ENCODE assay signal across 31 mouse cellular contexts in genomic region chrX:66524891-66525290, GRCm38 (mm10).
"Had no signal": no experiment of that assay in that cellular context is flagged by ENCODE, and none has a peak within 500 bp of the region (broad histone marks: within the 10 kb centered on the region; RNA-seq: fewer than 3 reads in every experiment).

No protein-coding gene starts in this region.

- H3K4me1 ChIP-seq: limb, embryonic 10.5 days; limb, embryonic 12.5 days; limb, embryonic 13.5 days; limb, embryonic 15.5 days; liver, embryonic 12.5 days; liver, embryonic 13.5 days; liver, embryonic 15.5 days; lung, embryonic 15.5 days; megakaryocyte, embryonic 14.5 days; midbrain, embryonic 10.5 days; midbrain, embryonic 12.5 days; midbrain, embryonic 13.5 days; midbrain, embryonic 15.5 days had no signal

- DNase-seq: left cerebral cortex, postnatal 4 days; liver; liver, embryonic 13.5 days; liver, postnatal 0 days; lung, adult 18-20 months; lung, adult 2 months; lung, embryonic 14.5 days; lung, postnatal 10 days; lung, postnatal 14 days; lung, postnatal 36 days; lung, postnatal 4 days; midbrain, embryonic 14.5 days had no signal

- H3K9me3 ChIP-seq: limb, embryonic 10.5 days; limb, embryonic 12.5 days; limb, embryonic 13.5 days; limb, embryonic 15.5 days; liver, embryonic 12.5 days; liver, embryonic 13.5 days; liver, embryonic 15.5 days; lung, embryonic 15.5 days; megakaryocyte, embryonic 14.5 days; midbrain, embryonic 10.5 days; midbrain, embryonic 12.5 days; midbrain, embryonic 13.5 days; midbrain, embryonic 15.5 days had no signal

- H3K27ac ChIP-seq: limb, embryonic 10.5 days; limb, embryonic 12.5 days; limb, embryonic 13.5 days; limb, embryonic 15.5 days; liver, embryonic 12.5 days; liver, embryonic 13.5 days; liver, embryonic 14.5 days; liver, embryonic 15.5 days; lung, embryonic 15.5 days; macrophage; midbrain, embryonic 10.5 days; midbrain, embryonic 12.5 days; midbrain, embryonic 13.5 days; midbrain, embryonic 15.5 days had no signal

- H3K4me3 ChIP-seq: limb, embryonic 10.5 days; limb, embryonic 12.5 days; limb, embryonic 13.5 days; limb, embryonic 15.5 days; liver, embryonic 12.5 days; liver, embryonic 13.5 days; liver, embryonic 15.5 days; lung, embryonic 15.5 days; megakaryocyte, embryonic 14.5 days; midbrain, embryonic 10.5 days; midbrain, embryonic 12.5 days; midbrain, embryonic 13.5 days; midbrain, embryonic 15.5 days; myocyte had no signal

- H3K9ac ChIP-seq: limb, embryonic 12.5 days; limb, embryonic 13.5 days; limb, embryonic 15.5 days; liver, embryonic 12.5 days; liver, embryonic 13.5 days; liver, embryonic 14.5 days; liver, embryonic 15.5 days; liver, postnatal 0 days; lung, embryonic 14.5 days; lung, embryonic 15.5 days; midbrain, embryonic 12.5 days; midbrain, embryonic 13.5 days; midbrain, embryonic 15.5 days had no signal

- H3K27me3 ChIP-seq: limb, embryonic 12.5 days; limb, embryonic 13.5 days; limb, embryonic 15.5 days; liver, embryonic 12.5 days; liver, embryonic 13.5 days; liver, embryonic 15.5 days; lung, embryonic 15.5 days; megakaryocyte, embryonic 14.5 days; midbrain, embryonic 12.5 days; midbrain, embryonic 13.5 days; midbrain, embryonic 15.5 days had no signal

- H3K4me2 ChIP-seq: limb, embryonic 12.5 days; limb, embryonic 13.5 days; limb, embryonic 15.5 days; liver, embryonic 11.5 days; liver, embryonic 12.5 days; liver, embryonic 13.5 days; liver, embryonic 15.5 days; lung, embryonic 14.5 days; lung, embryonic 15.5 days; midbrain, embryonic 11.5 days; midbrain, embryonic 12.5 days; midbrain, embryonic 13.5 days; midbrain, embryonic 15.5 days had no signal

- H3K36me3 ChIP-seq: limb, embryonic 10.5 days; limb, embryonic 12.5 days; limb, embryonic 13.5 days; limb, embryonic 15.5 days; liver, embryonic 12.5 days; liver, embryonic 13.5 days; liver, embryonic 15.5 days; lung, embryonic 15.5 days; midbrain, embryonic 10.5 days; midbrain, embryonic 12.5 days; midbrain, embryonic 13.5 days; midbrain, embryonic 15.5 days had no signal

- ATAC-seq: liver, embryonic 12.5 days; liver, postnatal 0 days; lung, postnatal 0 days; midbrain, embryonic 13.5 days; midbrain, embryonic 15.5 days; midbrain, embryonic 16.5 days had no signal
